Mouse (Mus musculus): ENCODE results near the gene Sema5b. TPM values are rescaled to one million over a fixed set of nuclear protein-coding genes. Genes with fewer than 3 reads are reported as not detected.
A peak's percentile ranks its signal among the peaks of the same experiment; 100 is the strongest.

Sema5b gene
- polyA plus RNA-seq, 1 experiment from 2014 or later = 0.90 TPM

DNA sequence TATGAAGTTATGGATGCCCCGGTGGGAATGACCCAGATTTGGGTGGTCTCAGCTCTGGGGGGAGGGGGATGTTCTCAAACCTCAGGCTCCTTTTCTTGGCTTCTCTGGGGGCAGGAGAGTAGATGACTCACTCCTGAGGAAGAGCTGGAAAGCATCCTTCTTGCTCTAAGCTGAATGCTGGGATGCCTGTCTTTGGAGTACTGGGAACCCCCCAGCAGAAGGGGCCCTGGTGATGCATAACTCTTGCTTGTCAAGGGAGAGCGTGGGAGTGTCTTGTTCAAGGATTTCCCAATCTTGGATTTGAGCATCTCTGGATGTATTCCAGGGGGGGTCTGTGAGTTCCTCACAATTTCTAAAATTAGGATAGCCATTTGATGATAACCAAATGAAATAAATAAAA is 82.1 kb downstream of the Sema5b start:
- Histone ChIP-seq H3K9me3 (ENCODE audit: control insufficient read depth) (no peaks in the 10 kb centered on the region), H3K4me3 (ENCODE audit: low read depth, low read length) (no peak overlapping the region), H3K27me3 (replicated peaks; ENCODE audit: control insufficient read depth, insufficient read depth, low read length) (no peaks in the 10 kb centered on the region), H3K9ac (ENCODE audit: low read depth, low read length) (no peak overlapping the region), H3K4me1 (replicated peaks; ENCODE audit: control insufficient read depth, insufficient read depth, low read length) (no peaks in the 10 kb centered on the region), H3K36me3 (ENCODE audit: control insufficient read depth, insufficient read depth) (no peaks in the 10 kb centered on the region), H3K27ac (ENCODE audit: low read depth, low read length) (no peak overlapping the region), H3K4me2 (replicated peaks; ENCODE audit: low read depth) (no peak overlapping the region)
- no peak for ATAC-seq
- TF ChIP-seq CTCF (IDR thresholded peaks at IDR 0.05; ENCODE audit: low read depth) = no peak
- 79% methylated on average over 2 of the region's 2 CpGs for WGBS

DNA sequence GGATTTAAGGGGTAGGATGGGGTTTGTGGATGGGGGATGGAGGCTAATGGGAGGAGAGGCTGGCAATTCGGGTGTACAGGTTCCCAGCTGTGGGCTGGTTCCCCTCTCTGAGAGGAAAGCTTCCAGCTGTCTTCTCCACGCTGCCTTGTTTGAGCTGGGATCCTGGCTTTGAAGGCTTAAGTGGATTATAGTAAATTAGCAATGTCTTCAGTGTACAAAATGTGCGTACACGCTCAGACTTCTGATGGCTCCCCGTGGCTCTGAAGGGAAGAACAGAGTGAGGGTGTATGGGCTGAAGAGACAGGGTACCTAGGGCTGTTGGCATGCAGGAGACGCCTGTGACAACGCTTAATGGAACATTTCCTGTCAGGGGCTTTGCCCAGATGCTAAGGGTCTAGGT is 83.0 kb downstream of the Sema5b start:
- Histone ChIP-seq H3K27ac (ENCODE audit: low read depth, low read length) (no peak overlapping the region), H3K27me3 (replicated peaks; ENCODE audit: control insufficient read depth, insufficient read depth, low read length) (no peaks in the 10 kb centered on the region), H3K36me3 (ENCODE audit: control insufficient read depth, insufficient read depth) (no peaks in the 10 kb centered on the region), H3K4me1 (replicated peaks; ENCODE audit: control insufficient read depth, insufficient read depth, low read length) (no peaks in the 10 kb centered on the region), H3K9me3 (ENCODE audit: control insufficient read depth) (no peaks in the 10 kb centered on the region), H3K4me2 (replicated peaks; ENCODE audit: low read depth) (no peak overlapping the region), H3K4me3 (ENCODE audit: low read depth, low read length) (no peak overlapping the region), H3K9ac (ENCODE audit: low read depth, low read length) (no peak overlapping the region)
- ATAC-seq = no peak
- no peak for TF ChIP-seq CTCF (IDR thresholded peaks at IDR 0.05; ENCODE audit: low read depth)
- WGBS = 59% methylated on average over 7 of the region's 7 CpGs

DNA sequence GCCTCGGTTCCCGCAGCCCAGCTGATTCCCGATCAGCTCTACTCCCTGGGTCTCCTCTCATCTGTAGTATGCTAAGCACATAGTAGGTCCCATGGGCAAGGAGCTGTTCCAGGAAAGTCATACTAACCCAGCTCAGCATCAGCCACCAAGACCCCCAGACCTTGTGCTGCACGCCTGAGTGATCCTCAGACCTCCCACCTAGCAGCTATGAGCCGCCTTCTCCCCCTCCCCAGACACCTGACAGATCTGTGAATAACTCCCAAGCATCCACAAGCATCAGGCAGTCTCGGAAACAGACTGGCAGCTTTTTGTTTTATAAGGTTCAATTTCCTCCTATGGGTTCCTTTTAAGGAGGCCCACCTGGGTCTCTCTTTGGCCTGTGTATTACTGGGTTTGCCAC is 83.9 kb downstream of the Sema5b start:
- no peaks in the 10 kb centered on the region for H3K27me3 ChIP-seq (replicated peaks; ENCODE audit: control insufficient read depth, insufficient read depth, low read length)
- H3K4me1 ChIP-seq (replicated peaks; ENCODE audit: control insufficient read depth, insufficient read depth, low read length) = no peaks in the 10 kb centered on the region
- no peak for TF ChIP-seq CTCF (IDR thresholded peaks at IDR 0.05; ENCODE audit: low read depth)
- WGBS = 78% methylated on average over 6 of the region's 6 CpGs
- H3K36me3 ChIP-seq (ENCODE audit: control insufficient read depth, insufficient read depth) = no peaks in the 10 kb centered on the region
- H3K9me3 ChIP-seq (ENCODE audit: control insufficient read depth) = no peaks in the 10 kb centered on the region
- no peak for ATAC-seq
- no peak overlapping the region for H3K4me3 ChIP-seq (ENCODE audit: low read depth, low read length)
- no peak overlapping the region for H3K9ac ChIP-seq (ENCODE audit: low read depth, low read length)
- no peak overlapping the region for H3K27ac ChIP-seq (ENCODE audit: low read depth, low read length)
- no peak overlapping the region for H3K4me2 ChIP-seq (replicated peaks; ENCODE audit: low read depth)

DNA sequence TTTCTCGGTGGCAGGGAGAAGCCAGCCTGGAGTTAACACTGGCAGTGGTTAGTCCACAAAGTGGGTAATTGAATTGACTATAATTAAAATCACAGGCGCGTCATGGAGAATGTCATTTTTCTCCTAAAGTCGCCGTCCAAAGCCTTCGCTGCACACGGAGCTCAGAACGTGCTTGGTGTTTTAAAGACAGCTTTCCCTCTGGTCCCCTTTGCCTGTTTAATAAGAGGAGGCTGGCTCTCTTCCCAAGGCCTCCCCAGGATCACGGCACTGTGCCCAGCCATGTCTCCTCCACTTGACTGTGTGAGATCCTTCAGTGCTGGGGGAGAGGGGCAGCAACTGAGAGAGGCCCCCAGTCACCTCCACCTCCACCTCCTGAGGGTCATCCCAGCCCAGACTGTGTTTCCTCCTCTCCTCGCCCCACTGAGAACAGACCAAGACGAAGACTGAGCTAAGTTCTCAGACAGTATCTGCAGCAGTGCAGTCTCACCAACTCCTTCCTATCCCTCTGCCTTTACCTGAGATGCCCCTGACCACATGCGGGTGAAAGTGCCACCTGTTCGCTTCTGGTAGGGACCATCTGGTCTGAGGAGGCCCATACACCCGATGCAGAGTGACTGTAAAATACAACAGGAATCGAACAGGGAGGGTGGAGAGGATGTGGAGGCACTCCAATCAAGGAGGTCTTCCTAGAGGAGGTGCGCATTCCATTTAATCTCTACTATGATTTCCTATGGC is 84.5 kb downstream of the Sema5b start:
- no peak for TF ChIP-seq CTCF (IDR thresholded peaks at IDR 0.05; ENCODE audit: low read depth)
- H3K4me1 ChIP-seq (replicated peaks; ENCODE audit: control insufficient read depth, insufficient read depth, low read length) = no peaks in the 10 kb centered on the region
- H3K9me3 ChIP-seq (ENCODE audit: control insufficient read depth) = no peaks in the 10 kb centered on the region
- no peak overlapping the region for H3K4me3 ChIP-seq (ENCODE audit: low read depth, low read length)
- 78% methylated on average over 16 of the region's 16 CpGs for WGBS
- H3K27ac ChIP-seq (ENCODE audit: low read depth, low read length) = no peak overlapping the region
- no peak overlapping the region for H3K4me2 ChIP-seq (replicated peaks; ENCODE audit: low read depth)
- no peaks in the 10 kb centered on the region for H3K36me3 ChIP-seq (ENCODE audit: control insufficient read depth, insufficient read depth)
- no peak for ATAC-seq
- H3K9ac ChIP-seq (ENCODE audit: low read depth, low read length) = no peak overlapping the region
- H3K27me3 ChIP-seq (replicated peaks; ENCODE audit: control insufficient read depth, insufficient read depth, low read length) = no peaks in the 10 kb centered on the region

DNA sequence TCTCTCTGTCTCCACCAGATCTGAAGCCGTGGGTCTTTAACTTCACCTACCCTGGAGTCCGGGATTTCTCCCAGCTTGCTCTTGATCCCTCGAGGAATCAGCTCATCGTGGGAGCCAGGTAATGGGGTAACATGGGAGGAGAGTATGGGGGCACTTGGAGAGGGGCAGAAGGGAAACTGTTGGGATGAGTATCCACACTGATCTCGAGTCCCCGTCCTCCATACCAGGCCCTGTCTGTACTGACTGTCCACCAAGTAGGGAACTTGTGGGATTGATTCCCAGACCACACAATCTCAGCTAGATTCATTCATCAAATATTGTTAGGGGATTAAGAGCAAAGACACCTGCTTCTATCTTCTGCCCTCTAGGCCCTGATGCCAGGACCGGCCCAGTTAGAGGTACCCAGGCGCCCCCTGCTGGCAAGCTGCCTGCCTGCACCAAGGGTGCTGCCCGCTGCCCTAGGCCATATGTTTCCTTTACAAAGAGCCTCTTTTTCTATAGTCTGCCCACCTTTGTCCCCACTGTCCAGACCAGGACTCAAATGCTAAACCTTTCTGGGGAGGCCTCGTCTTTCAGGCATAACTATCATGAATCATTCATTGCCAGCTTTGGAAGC is 87.2 kb downstream of the Sema5b start:
- Histone ChIP-seq H3K36me3 (ENCODE audit: control insufficient read depth, insufficient read depth) (no peaks in the 10 kb centered on the region), H3K4me1 (replicated peaks; ENCODE audit: control insufficient read depth, insufficient read depth, low read length) (no peaks in the 10 kb centered on the region), H3K4me2 (replicated peaks; ENCODE audit: low read depth) (no peak overlapping the region), H3K4me3 (ENCODE audit: low read depth, low read length) (no peak overlapping the region), H3K27ac (ENCODE audit: low read depth, low read length) (no peak overlapping the region), H3K27me3 (replicated peaks; ENCODE audit: control insufficient read depth, insufficient read depth, low read length) (no peaks in the 10 kb centered on the region), H3K9me3 (ENCODE audit: control insufficient read depth) (no peaks in the 10 kb centered on the region), H3K9ac (ENCODE audit: low read depth, low read length) (no peak overlapping the region)
- ATAC-seq = 0 out of 2 replicates have a peak, but pooled peaks have one; percentile 53
- 41% methylated on average over 10 of the region's 10 CpGs for WGBS
- TF ChIP-seq CTCF (IDR thresholded peaks at IDR 0.05; ENCODE audit: low read depth) = peak; percentile 96

DNA sequence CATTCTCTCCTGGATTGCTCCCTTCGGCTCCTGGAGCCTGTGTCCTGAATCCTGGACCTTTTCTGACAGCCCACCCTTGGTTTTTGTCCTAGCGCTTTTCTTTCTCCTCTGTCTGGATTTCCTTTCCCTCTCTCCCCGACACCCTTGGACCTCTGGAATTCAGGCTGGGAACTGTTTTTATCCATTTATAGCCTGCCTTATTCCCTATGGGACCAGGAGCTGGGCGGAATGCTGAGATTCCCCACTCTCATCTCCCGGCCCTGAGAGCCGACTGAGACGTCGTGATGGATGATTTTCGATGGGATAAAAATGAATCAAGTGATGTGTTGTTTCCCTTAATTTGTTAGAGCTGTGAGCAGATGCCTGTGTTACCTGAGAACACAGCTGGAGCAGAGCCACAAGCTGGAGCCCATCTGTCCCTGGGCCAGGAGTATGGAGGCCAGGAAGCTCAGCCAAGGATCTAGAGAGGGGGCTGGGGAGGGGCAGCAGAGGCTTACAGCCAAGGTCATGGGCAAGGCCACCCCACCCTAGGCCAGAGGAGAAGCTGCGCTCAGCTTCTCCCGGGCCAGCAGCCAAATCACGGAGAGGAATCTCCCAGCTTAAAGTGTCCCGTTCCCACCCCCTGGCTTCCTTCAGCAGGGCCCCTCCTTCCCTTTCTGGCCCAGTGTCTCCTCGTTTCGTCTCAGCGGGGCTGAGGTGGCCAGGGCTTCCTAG is 89.7 kb downstream of the Sema5b start:
- 52% methylated on average over 16 of the region's 16 CpGs for WGBS
- no peak overlapping the region for H3K27ac ChIP-seq (ENCODE audit: low read depth, low read length)
- ATAC-seq = no peak

More for the DNA sequence above, 89.7 kb downstream of the Sema5b start:
- Histone ChIP-seq H3K4me2 (replicated peaks; ENCODE audit: low read depth) (no peak overlapping the region), H3K4me3 (ENCODE audit: low read depth, low read length) (no peak overlapping the region), H3K4me1 (replicated peaks; ENCODE audit: control insufficient read depth, insufficient read depth, low read length) (no peaks in the 10 kb centered on the region), H3K9ac (ENCODE audit: low read depth, low read length) (no peak overlapping the region), H3K9me3 (ENCODE audit: control insufficient read depth) (no peaks in the 10 kb centered on the region), H3K36me3 (ENCODE audit: control insufficient read depth, insufficient read depth) (no peaks in the 10 kb centered on the region), H3K27me3 (replicated peaks; ENCODE audit: control insufficient read depth, insufficient read depth, low read length) (no peaks in the 10 kb centered on the region)
- no peak for TF ChIP-seq CTCF (IDR thresholded peaks at IDR 0.05; ENCODE audit: low read depth)
